Mouse (Mus musculus) myocyte (in vitro differentiated cells): ENCODE measurements around the gene Rapgef2.

Experiments
- E2F4 ChIP-seq: IDR thresholded peaks from one replicate; pipeline ENCODE4 v1.6.1; 2011; ENCODE audit warnings: mild to moderate bottlenecking, control low read depth, moderate library complexity; ENCODE audit not compliant: insufficient read depth
- MAX ChIP-seq: IDR thresholded peaks from one replicate; pipeline ENCODE4 v1.6.1; 2011; ENCODE audit warnings: low read depth, mild to moderate bottlenecking, control low read depth
- POLR2A ChIP-seq: IDR thresholded peaks from one replicate; pipeline ENCODE4 v1.6.1; 2011; ENCODE audit warnings: low read depth, mild to moderate bottlenecking, control low read depth, moderate library complexity; ENCODE audit not compliant: insufficient read length
- USF1 ChIP-seq: IDR thresholded peaks from one replicate; pipeline ENCODE4 v1.6.1; 2011; ENCODE audit warnings: low read depth, mild to moderate bottlenecking, control low read depth, moderate library complexity

DNA sequence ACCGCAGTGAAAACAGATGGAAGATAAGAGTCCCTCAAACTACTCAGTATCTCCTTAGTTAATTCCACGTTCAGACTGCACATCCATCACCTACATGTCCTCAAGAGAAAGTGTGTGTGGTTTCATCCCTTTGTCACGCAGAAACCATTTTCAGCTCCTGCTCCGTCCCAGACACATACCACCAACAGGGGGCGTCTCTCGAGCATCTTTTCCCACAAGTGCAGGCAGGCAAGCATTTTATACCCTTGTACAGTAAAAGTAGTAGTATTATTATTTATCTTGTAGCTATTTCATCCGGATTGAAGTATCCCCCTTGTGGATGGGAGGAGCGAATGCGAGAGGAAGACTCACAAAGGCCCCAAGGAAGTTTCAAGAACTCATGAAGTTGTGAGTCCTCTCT, 269.5 kb downstream of the Rapgef2 start:
- TF ChIP-seq MAX (no peak), POLR2A (no peak), USF1 (no peak), E2F4 (no peak)
